Mouse (Mus musculus): Measurements from ENCODE around the gene Prcc. TPM values are rescaled to one million over a fixed set of nuclear protein-coding genes. Genes with fewer than 3 reads are reported as not detected.

Gene Prcc
- total RNA-seq (2021) = 10 to 100 TPM; 60.5 to 63.5 TPM

DNA sequence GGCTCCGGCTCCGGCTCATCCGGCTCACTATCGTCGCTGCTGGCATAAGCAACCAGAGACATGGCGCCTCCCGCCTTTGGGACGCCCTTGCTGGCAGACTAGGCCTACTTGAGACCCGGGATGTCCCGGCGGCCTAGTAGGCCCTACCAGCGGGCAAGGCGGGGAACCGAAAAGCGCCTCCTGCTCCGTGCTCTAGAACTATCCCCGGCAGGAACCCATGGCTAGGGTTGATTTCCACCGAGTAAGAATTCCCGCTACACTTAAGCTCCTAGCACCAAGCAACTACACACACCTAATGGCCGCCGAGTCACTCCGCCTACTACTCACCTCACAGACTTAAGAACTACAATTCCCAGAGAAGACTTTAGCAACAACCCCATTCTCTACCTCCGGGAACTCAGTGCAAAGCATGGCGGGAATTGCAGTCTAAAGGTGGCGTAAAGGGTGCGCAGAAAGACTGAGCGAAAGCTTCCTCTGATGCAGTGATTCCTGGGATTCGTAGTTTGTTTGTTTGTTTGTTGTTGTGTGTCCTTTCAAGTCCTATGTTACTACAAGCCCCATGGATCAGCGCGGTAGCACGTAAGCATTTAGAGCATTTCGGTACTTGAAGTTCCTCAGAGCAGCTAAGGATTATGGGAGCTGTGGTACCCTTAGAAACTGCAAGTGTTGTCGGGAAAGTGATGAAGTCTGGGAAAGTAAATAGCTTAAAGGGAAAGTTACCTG lies at the start of gene Prcc:
TSS of gene Prcc (minus strand) at position 328 of the 723 bp plus-strand sequence.
- DNase-seq (ENCODE audit: extremely low spot score in 1 of 2, low spot score in 1 of 2) = peak; percentile 63 to 71

- no peak for DNase-seq (ENCODE audit: extremely low spot score in 1 of 2, low spot score in 1 of 2)
Observed at GRCm38 (mm10) chr3:87935201-87935600, 49.8 kb upstream of the Prcc start.

- DNase-seq (ENCODE audit: extremely low spot score in 1 of 2, low spot score in 1 of 2) = no peak
Observed at GRCm38 (mm10) chr3:87934501-87934900, 49.1 kb upstream of the Prcc start.

GRCm38 (mm10) chr3:87934026-87934425 lies 48.6 kb upstream of the Prcc start:
- no peak for DNase-seq (ENCODE audit: extremely low spot score in 1 of 2, low spot score in 1 of 2)

DNA sequence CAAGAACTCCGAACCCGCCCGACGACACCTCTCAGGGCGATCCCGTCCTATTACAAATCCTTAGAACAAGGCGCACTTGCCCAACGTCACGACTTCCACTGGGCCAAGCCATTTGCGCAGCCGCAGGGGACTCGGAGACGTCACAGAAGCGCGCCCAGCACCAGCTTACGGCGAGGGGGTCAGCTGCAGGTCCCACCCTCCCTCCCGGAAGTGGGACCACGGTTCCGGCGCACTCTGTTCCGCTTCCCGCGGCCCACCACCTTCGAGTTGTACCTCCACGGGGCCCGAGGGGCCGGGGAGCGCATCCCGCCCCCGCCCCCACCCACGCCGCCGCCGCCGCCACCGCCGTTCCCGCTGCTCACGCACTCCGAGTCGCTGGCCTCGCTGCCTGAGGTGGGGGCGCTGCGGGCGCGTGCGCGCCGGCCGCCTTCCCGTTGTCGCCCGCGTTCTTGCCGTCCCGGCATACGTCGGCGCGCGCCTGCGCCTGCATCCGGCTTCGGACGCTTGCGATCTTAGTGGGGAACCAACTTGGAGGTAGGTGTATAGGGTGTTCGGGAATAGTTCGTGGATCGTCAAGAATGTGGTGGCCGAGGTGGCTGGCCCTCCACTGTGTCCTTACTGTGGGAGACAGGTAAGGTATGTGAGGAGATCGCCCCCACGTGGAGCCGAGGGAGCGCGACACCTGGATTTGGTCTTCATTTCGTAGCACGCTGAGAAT lies 44.8 kb upstream of the Prcc start, which contains the start of the genes Isg20l2 and Rrnad1:
TSS of gene Isg20l2 (plus strand) at position 237 of the 718 bp plus-strand sequence.
TSS of gene Rrnad1 (minus strand) at position 640 of the 718 bp plus-strand sequence.
- DNase-seq (ENCODE audit: extremely low spot score in 1 of 2, low spot score in 1 of 2) = peak; percentile 97

DNA sequence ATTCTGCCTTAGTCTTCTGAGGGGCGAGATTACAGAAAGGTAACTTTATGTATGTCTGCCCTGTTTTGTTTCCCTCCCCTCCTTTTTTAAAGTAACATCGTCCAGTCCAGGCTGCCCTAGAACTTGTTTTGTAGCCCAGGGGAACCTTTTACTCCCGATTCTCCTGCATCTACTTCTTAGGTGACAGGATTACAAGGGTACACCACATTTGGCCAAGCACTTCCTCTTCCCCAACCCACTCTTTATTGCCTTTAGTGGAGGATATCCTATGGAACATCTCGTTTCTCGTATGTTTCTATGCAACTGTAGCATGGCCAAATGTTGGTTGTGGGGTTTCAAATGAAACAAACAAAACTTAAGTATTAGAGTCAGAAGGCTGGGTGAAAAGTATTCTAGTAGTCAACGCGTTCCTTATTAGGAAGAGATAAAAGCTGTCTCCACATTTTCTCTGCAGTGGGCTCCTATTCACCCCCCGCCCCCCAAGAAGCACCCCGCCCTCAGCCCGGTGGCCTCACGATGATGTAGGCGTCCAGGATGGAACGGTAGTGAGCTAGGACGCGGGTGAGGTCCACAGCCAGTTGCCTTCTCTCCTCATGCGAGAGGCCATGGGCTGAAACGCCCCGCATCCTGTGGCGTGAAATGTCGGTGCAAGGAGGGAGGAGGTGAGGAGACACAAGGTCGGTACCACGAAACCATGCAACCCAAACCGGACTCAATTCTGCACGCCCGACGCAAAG lies 44.1 kb upstream of the Prcc start:
- DNase-seq (ENCODE audit: extremely low spot score in 1 of 2, low spot score in 1 of 2) = no peak

- DNase-seq (ENCODE audit: extremely low spot score in 1 of 2, low spot score in 1 of 2) = no peak
Observed at GRCm38 (mm10) chr3:87927452-87927851, 42.0 kb upstream of the Prcc start.

DNA sequence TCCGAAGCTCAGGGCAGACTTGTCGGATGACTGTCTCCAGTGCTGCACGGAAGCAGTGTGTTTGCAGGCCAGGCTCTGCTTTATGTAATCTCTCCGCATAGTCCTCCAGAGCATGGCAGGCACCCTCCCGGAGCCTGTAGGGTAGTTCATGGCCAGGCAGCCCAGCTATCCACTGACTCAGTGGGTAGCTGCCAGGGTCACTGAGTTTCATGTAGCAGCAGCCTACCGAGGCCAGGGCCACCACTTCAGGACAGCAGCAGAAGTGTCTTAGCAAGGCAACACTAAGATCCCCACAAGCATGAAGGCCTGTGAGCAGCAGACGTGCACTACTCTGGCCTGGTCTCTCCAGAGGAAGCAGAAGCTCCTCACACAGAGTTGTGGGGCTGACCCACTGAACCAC lies 39.6 kb upstream of the Prcc start:
- no peak for DNase-seq (ENCODE audit: extremely low spot score in 1 of 2, low spot score in 1 of 2)

DNA sequence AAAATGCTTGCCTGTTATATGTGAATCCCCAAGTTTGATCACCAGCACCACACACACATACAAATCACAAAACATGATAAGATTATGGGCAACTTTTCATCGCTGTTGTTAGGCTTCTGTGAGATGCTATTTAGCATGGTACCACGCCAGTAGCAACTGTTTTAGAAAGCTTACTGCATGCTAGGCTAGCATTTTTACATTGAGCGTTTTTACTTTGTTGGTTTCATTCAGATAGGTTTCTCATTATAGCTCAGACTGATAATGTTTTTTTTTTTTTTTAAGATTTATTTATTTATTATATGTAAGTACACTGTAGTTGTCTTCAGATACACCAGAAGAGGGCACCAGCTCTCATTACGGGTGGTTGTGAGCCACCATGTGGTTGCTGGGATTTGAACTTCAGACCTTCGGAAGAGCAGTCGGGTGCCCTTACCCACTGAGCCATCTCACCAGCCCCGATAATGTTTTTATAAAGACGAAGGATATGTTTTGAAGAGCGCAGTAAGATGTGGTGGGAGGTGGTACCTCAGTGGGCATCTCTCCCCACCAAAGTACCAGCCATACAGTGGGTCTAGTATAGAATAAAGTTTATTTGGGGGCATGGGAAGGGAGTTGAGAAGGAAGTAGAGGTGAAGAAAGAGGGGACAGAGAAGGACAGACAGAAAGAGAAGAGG lies 35.0 kb upstream of the Prcc start:
- DNase-seq (ENCODE audit: extremely low spot score in 1 of 2, low spot score in 1 of 2) = no peak

GRCm38 (mm10) chr3:87919336-87920108 lies 34.1 kb upstream of the Prcc start, which contains the start of gene Mrpl24:
Gene Mrpl24, plus strand, starts transcription at chr3:87919506.
- DNase-seq (ENCODE audit: extremely low spot score in 1 of 2, low spot score in 1 of 2) = peak; percentile 57 to 58

GRCm38 (mm10) chr3:87918551-87918950 lies 33.1 kb upstream of the Prcc start:
- DNase-seq (ENCODE audit: extremely low spot score in 1 of 2, low spot score in 1 of 2) = no peak

GRCm38 (mm10) chr3:87916990-87917389 lies 31.6 kb upstream of the Prcc start:
- DNase-seq (ENCODE audit: extremely low spot score in 1 of 2, low spot score in 1 of 2) = no peak

DNA sequence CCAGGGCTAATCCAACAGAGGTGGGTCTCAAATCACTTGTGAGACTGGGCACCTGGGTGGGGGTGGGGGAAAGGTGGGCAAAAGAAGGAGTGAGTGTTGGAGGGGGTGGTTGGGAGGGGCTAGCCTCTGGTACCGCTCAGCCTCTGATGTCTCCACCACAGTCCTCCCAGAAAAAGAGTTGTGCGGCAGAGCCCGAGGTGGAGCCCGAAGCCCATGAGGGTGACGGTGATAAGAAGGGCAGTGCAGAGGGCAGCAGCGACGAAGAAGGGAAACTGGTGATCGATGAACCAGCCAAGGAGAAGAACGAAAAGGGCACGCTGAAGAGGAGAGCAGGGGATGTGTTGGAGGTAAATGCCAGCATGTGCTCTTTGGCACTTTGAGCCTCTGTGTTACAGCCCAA lies 28.5 kb upstream of the Prcc start:
- DNase-seq (ENCODE audit: extremely low spot score in 1 of 2, low spot score in 1 of 2) = no peak

DNA sequence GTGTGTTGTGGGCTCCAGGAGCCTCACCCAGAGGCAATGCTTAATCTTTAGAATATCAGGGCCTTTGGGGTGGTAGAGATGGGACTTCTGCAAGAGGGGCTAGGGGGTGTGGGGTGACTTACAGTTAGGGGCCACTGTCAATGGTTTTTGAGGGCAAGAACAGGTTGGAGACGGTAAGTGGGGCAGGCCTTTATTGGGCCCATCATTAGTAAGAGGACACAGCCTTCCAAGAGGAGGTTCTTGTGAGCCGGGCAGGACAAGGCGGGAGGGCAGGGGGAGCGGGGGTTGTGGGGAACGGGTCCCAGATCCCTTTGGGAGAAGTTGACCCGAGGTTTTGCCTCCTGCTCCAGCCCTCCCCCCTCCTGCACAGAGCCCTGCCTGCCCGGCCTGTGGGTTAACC lies 28.1 kb upstream of the Prcc start:
- DNase-seq (ENCODE audit: extremely low spot score in 1 of 2, low spot score in 1 of 2) = no peak

DNA sequence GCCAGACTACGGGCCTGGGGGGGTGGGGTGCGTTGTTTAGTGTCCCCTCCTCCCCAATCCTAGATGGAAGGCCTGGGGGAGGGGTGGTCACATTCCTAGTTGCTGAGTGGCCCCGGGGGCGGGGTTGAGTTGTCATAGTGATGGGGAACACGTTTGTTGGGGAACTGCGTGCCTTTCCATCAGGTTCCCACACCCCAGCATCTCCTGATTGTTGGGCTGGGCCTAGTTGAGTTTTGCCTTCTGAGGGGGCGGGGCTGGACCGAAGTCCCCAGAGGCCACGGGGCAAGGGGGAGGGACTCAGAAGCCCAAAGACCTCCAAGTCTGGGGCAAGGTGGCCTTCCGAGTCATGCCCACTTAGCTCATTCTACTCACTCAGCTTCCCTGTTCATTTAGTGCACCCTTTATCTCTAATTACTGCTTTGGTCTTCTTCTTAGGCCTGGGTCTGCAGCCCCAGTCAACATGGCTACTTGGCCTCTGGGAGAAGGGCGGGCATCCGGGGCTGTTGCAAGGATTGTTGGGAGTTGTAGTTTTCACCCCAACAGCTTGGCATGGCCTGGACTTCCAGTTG lies 25.2 kb upstream of the Prcc start:
- DNase-seq (ENCODE audit: extremely low spot score in 1 of 2, low spot score in 1 of 2) = peak in 1 of 2 experiments; percentile 47

DNA sequence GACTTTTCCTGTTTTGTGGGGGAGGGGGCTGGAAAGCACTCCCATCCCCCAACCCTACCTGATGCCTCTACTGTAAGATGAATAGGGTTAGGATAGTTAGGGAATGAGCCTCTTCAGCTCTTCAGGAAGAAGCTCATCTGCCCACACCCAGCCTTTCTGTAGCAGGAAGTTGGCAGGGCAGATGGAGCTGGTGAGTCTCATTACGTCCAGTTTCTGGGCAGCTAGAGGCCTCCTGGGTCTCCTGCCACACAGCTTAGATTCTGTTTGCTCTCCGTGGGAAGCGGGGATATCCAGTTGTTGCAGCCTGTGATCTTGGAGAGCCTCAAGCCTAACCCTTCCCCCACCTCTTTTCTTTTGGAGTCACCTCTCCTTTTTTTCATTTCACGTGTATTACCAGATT lies 24.5 kb upstream of the Prcc start:
- DNase-seq (ENCODE audit: extremely low spot score in 1 of 2, low spot score in 1 of 2) = no peak

GRCm38 (mm10) chr3:87909381-87909780 lies 24.0 kb upstream of the Prcc start:
- no peak for DNase-seq (ENCODE audit: extremely low spot score in 1 of 2, low spot score in 1 of 2)

GRCm38 (mm10) chr3:87907906-87908305 lies 22.5 kb upstream of the Prcc start:
- DNase-seq (ENCODE audit: extremely low spot score in 1 of 2, low spot score in 1 of 2) = no peak

Data from layer of hippocampus, postnatal 25 days (tissue).